In genomic region chr19:44215255-44215654, GRCm38 (mm10) we compare ENCODE assay signal across 38 mouse cellular contexts. TPM values are rescaled to one million over a fixed set of nuclear protein-coding genes. Genes with fewer than 3 reads are reported as not detected.
DNase-seq lines count a peak whose midpoint lies in the region; ATAC-seq and TF ChIP-seq lines count a peak whose summit lies in the region.
"Had no signal": no experiment of that assay in that cellular context is flagged by ENCODE, and none has a peak within 500 bp of the region (broad histone marks: within the 10 kb centered on the region; RNA-seq: fewer than 3 reads in every experiment).

No protein-coding gene starts in this region.

- WGBS in liver, embryonic 14.5 days (ENCODE audit: insufficient replicate concordance), result 53% methylated on average over 12 of the region's 12 CpGs

- no peak for DNase-seq in liver, embryonic 14.5 days (ENCODE audit: low read depth in 3 of 3, low spot score in 3 of 3)
- DNase-seq in liver (no peak), ZHBTc4 (ENCODE audit: low read depth, low spot score) (peak; percentile 56)
- DNase-seq in gastrocnemius, postnatal 25 days, result no peak
- no peak for DNase-seq in urinary bladder, postnatal 10 days (ENCODE audit: low spot score)
- DNase-seq in cerebellum, postnatal 10 days, result no peak
- DNase-seq: adrenal gland, adult 2 months; adrenal gland, postnatal 36 days; cerebellum, adult 2 months; cerebellum, postnatal 25 days; gastrocnemius, adult 2 months; heart, postnatal 14 days; kidney, adult 2 months; kidney, postnatal 10 days; layer of hippocampus, adult 9-11 months; lung, embryonic 14.5 days; right cerebral cortex, adult 18-20 months; right cerebral cortex, postnatal 4 days; thymus, postnatal 14 days had no signal

- H3K27ac ChIP-seq in liver, embryonic 14.5 days, result no peak overlapping the region
- H3K27ac ChIP-seq: gastrocnemius, adult 2 months; hindbrain, postnatal 0 days; intestine, embryonic 15.5 days; limb, embryonic 10.5 days; limb, embryonic 15.5 days; liver, embryonic 15.5 days had no signal

- peak; percentile 12; the same call in 1 of the 2 replicates for TF ChIP-seq CTCF in liver, embryonic 14.5 days (IDR thresholded peaks at IDR 0.05; ENCODE audit: low read depth)
- peak; percentile 32 for TF ChIP-seq CTCF in E14TG2a.4 (conservative IDR thresholded peaks at IDR 0.05; ENCODE audit: low read length)

- no peak for TF ChIP-seq EP300 in liver, embryonic 14.5 days (IDR thresholded peaks at IDR 0.05; ENCODE audit: low read depth)

- H3K4me2 ChIP-seq in liver, embryonic 14.5 days (ENCODE audit: low read depth), result no peak overlapping the region
- H3K4me2 ChIP-seq: intestine, embryonic 15.5 days; limb, embryonic 15.5 days; liver, embryonic 15.5 days; lung, embryonic 14.5 days; midbrain, embryonic 11.5 days had no signal

- H3K4me1 ChIP-seq in liver, embryonic 14.5 days (replicated peaks; ENCODE audit: control insufficient read depth in 2 of 2, insufficient read depth in 2 of 2, low read length in 1 of 2), result no peaks in the 10 kb centered on the region
- 0 out of 2 replicates have a peak, but pooled peaks cover 3% of the 10 kb centered on the region for H3K4me1 ChIP-seq in E14TG2a.4 (replicated peaks; ENCODE audit: low read depth, low read length)
- H3K4me1 ChIP-seq: intestine, embryonic 15.5 days; limb, embryonic 10.5 days; limb, embryonic 15.5 days; liver, embryonic 15.5 days had no signal

- no peak overlapping the region for H3K4me3 ChIP-seq in liver, embryonic 14.5 days (ENCODE audit: insufficient read depth in 1 of 2, low read depth in 2 of 2, low read length in 2 of 2)
- H3K4me3 ChIP-seq in E14TG2a.4 (replicated peaks; ENCODE audit: low read length), result no peak overlapping the region
- H3K4me3 ChIP-seq: gastrocnemius, adult 2 months; intestine, embryonic 15.5 days; limb, embryonic 10.5 days; limb, embryonic 15.5 days; liver, embryonic 15.5 days had no signal

- H3K27me3 ChIP-seq in liver, embryonic 14.5 days (ENCODE audit: control insufficient read depth, insufficient read depth, low read length), result no peaks in the 10 kb centered on the region
- peaks cover 3% of the 10 kb centered on the region; the same call in 1 of the 2 replicates for H3K27me3 ChIP-seq in E14TG2a.4 (ENCODE audit: insufficient read depth, low read length)
- H3K27me3 ChIP-seq: intestine, embryonic 15.5 days; limb, embryonic 15.5 days had no signal

- no peaks in the 10 kb centered on the region for H3K36me3 ChIP-seq in liver, embryonic 14.5 days (replicated peaks; ENCODE audit: control insufficient read depth, insufficient read depth, low read depth)
- no peaks in the 10 kb centered on the region for H3K36me3 ChIP-seq in E14TG2a.4 (ENCODE audit: insufficient read depth, low read length)
- H3K36me3 ChIP-seq: intestine, embryonic 15.5 days; limb, embryonic 10.5 days; limb, embryonic 15.5 days; liver, embryonic 15.5 days had no signal

- no peaks in the 10 kb centered on the region for H3K9me3 ChIP-seq in liver, embryonic 14.5 days (ENCODE audit: control insufficient read depth, low read length)
- no peaks in the 10 kb centered on the region for H3K9me3 ChIP-seq in E14TG2a.4 (ENCODE audit: low read length)
- H3K9me3 ChIP-seq: intestine, embryonic 15.5 days; limb, embryonic 10.5 days; limb, embryonic 15.5 days; liver, embryonic 15.5 days had no signal

- H3K9ac ChIP-seq in liver, embryonic 14.5 days (replicated peaks), result no peak overlapping the region
- H3K9ac ChIP-seq: intestine, embryonic 15.5 days; limb, embryonic 15.5 days; liver, embryonic 15.5 days; lung, embryonic 14.5 days had no signal

- no peak for ATAC-seq in liver, embryonic 14.5 days (ENCODE audit: insufficient read depth)
- ATAC-seq: activated CD4-positive, CD25-positive, alpha-beta regulatory T cell, adult 4 months; CD4-positive, CD25-positive, alpha-beta regulatory T cell, adult 4 months; forebrain, embryonic 14.5 days; hindbrain, postnatal 0 days; intestine, embryonic 15.5 days; midbrain, embryonic 16.5 days had no signal

RNA-seq across cellular contexts. Expression of gene Scd3, which starts 12.2 kb away (rescaled TPM):
- polyA plus RNA-seq in liver, embryonic 14.5 days (2012; rRNA removed), result not detected in 2 replicates
- polyA plus RNA-seq in liver, embryonic 14.5 days (2014; fragmentation: Nextera tagmentation; extraction: Ambion mirVana), result not detected in 2 replicates
- not detected for total RNA-seq in gastrocnemius, postnatal 25 days (2021)
- total RNA-seq: gastrocnemius, adult 2 months; gastrocnemius, postnatal 4 days; heart, postnatal 14 days; neutrophil, adult 5-6 weeks had no signal
- polyA plus RNA-seq: activated CD4-positive, CD25-positive, alpha-beta regulatory T cell, adult 4 months; adrenal gland, adult 2 months; CD4-positive, CD25-positive, alpha-beta regulatory T cell, adult 4 months; large intestine, adult 2 months; liver, embryonic 15.5 days; spleen, adult 2 months had no signal

RNA-seq across cellular contexts. Expression of gene Pkd2l1, which starts 23.0 kb away (rescaled TPM):
- not detected in 2 replicates for polyA plus RNA-seq in liver, embryonic 14.5 days (2012; rRNA removed)
- not detected in 2 replicates for polyA plus RNA-seq in liver, embryonic 14.5 days (2014; fragmentation: Nextera tagmentation; extraction: Ambion mirVana)
- not detected for total RNA-seq in gastrocnemius, postnatal 25 days (2021)
- total RNA-seq: adrenal gland, adult 2 months; adrenal gland, postnatal 36 days; gastrocnemius, adult 2 months; gastrocnemius, postnatal 4 days; heart, postnatal 14 days; left cerebral cortex, postnatal 10 days; megakaryocyte, adult 5-6 weeks; neutrophil, adult 5-6 weeks had no signal
- polyA plus RNA-seq: adrenal gland, adult 2 months; CD4-positive, CD25-positive, alpha-beta regulatory T cell, adult 4 months; embryonic facial prominence, embryonic 11.5 days; heart, embryonic 14.5 days; intestine, embryonic 15.5 days; limb, embryonic 10.5 days; limb, embryonic 15.5 days; liver, embryonic 15.5 days; lung, embryonic 14.5 days; spleen, adult 2 months had no signal
